Mouse (Mus musculus) common myeloid progenitor, adult 5-6 weeks (primary cell): ENCODE data around the gene Slc39a10. TPM values are rescaled to one million over a fixed set of nuclear protein-coding genes. Genes with fewer than 3 reads are reported as not detected.
A peak's percentile ranks its signal among the peaks of the same experiment; 100 is the strongest.
"Not testable (repeated sequence)": the region's sequence is repeated elsewhere in the genome, so short reads cannot be mapped to it uniquely, and the experiment has no call there.

Source experiments
- ATAC-seq: replicated peaks from 2 replicates; pipeline ENCODE4 v1.8.0; 2016; ENCODE audit warnings: low read depth, mild to moderate bottlenecking, moderate TSS enrichment, inconsistent platforms; ENCODE audit not compliant: poor library complexity, severe bottlenecking
- total RNA-seq: library from RNA; stranded (forward); fragments of 200-1000, 187-1606 nt; gene quantifications from 2 replicates; pipeline ENCODE4 v1.2.3, GENCODE M21; 2017

Slc39a10 gene
- total RNA-seq, 1 experiment from 2014 or later = 31.7 TPM

GRCm38 (mm10) chr1:46808630-46809029 is 84.0 kb downstream of the Slc39a10 start:
- not testable (repeated sequence) for ATAC-seq

GRCm38 (mm10) chr1:46805074-46805473 is 87.6 kb downstream of the Slc39a10 start:
- no peak for ATAC-seq

- ATAC-seq = not testable (repeated sequence)
These were observed 110.4 kb downstream of the Slc39a10 start for GRCm38 (mm10) chr1:46782227-46782626.

GRCm38 (mm10) chr1:46770077-46770695 is 122.5 kb downstream of the Slc39a10 start:
- ATAC-seq = not testable (repeated sequence)

GRCm38 (mm10) chr1:46769318-46769717 is 123.3 kb downstream of the Slc39a10 start:
- peak; percentile 65 for ATAC-seq

GRCm38 (mm10) chr1:46764600-46764999 is 128.1 kb downstream of the Slc39a10 start:
- not testable (repeated sequence) for ATAC-seq
